8 mouse cellular contexts compared by ENCODE assay signal in genomic region chr4:148871751-148872334, GRCm38 (mm10).
DNase-seq lines count a peak whose midpoint lies in the region; ATAC-seq and TF ChIP-seq lines count a peak whose summit lies in the region.

No protein-coding gene starts in this region.

- TF ChIP-seq POLR2A in lung, adult 2 months (IDR thresholded peaks at IDR 0.05; ENCODE audit: borderline replicate concordance, extremely low read depth, low read depth, low read length) = no peak

- H3K4me1 ChIP-seq in forebrain, embryonic 15.5 days = peaks cover 71% of the 10 kb centered on the region
- H3K4me1 ChIP-seq in hindbrain, embryonic 13.5 days (replicated peaks) = peaks cover 59% of the 10 kb centered on the region
- H3K4me1 ChIP-seq in lung, adult 2 months (ENCODE audit: control insufficient read depth, insufficient read depth, low read length) = peaks cover 29% of the 10 kb centered on the region

- WGBS in forebrain, embryonic 15.5 days = 9% methylated on average over 10 of the region's 10 CpGs
- 28% methylated on average over 10 of the region's 10 CpGs for WGBS in hindbrain, embryonic 13.5 days
- WGBS in lung, adult 2 months = 27% methylated on average over 10 of the region's 10 CpGs

- no peak overlapping the region for H3K9ac ChIP-seq in forebrain, embryonic 15.5 days (replicated peaks)
- H3K9ac ChIP-seq in hindbrain, embryonic 13.5 days = no peak overlapping the region

- no peaks in the 10 kb centered on the region for H3K9me3 ChIP-seq in forebrain, embryonic 15.5 days
- H3K9me3 ChIP-seq in hindbrain, embryonic 13.5 days = no peaks in the 10 kb centered on the region

- 0 out of 2 replicates have a peak overlapping the region, but pooled peaks have one; percentile 12 for H3K27ac ChIP-seq in forebrain, embryonic 15.5 days (replicated peaks)
- no peak overlapping the region for H3K27ac ChIP-seq in hindbrain, embryonic 13.5 days

- peak overlapping the region; percentile 5; the same call in 1 of the 2 replicates for H3K4me2 ChIP-seq in forebrain, embryonic 15.5 days (replicated peaks)
- H3K4me2 ChIP-seq in hindbrain, embryonic 13.5 days = no peak overlapping the region

- ATAC-seq in forebrain, embryonic 15.5 days (replicated peaks) = peak; percentile 79
- peak; percentile 44 for ATAC-seq in hindbrain, embryonic 13.5 days (ENCODE audit: low FRiP score)
- no peak for ATAC-seq in monocyte, adult 5-6 weeks (replicated peaks; ENCODE audit: insufficient number of reproducible peaks, low FRiP score, low TSS enrichment, poor library complexity, severe bottlenecking)

- no peak for TF ChIP-seq CTCF in lung, adult 2 months (IDR thresholded peaks at IDR 0.05; ENCODE audit: insufficient read depth, low read length)

- no peak overlapping the region for H3K4me3 ChIP-seq in forebrain, embryonic 15.5 days
- H3K4me3 ChIP-seq in hindbrain, embryonic 13.5 days = no peak overlapping the region
- H3K4me3 ChIP-seq in lung, adult 2 months (replicated peaks; ENCODE audit: extremely low read depth, low read depth, low read length) = no peak overlapping the region

- no peaks in the 10 kb centered on the region for H3K36me3 ChIP-seq in forebrain, embryonic 15.5 days
- no peaks in the 10 kb centered on the region for H3K36me3 ChIP-seq in hindbrain, embryonic 13.5 days

- peaks cover 21% of the 10 kb centered on the region for H3K27me3 ChIP-seq in forebrain, embryonic 15.5 days
- peaks cover 84% of the 10 kb centered on the region for H3K27me3 ChIP-seq in hindbrain, embryonic 13.5 days

- DNase-seq in kidney, adult 11 months = peak; percentile 54
- no peak for DNase-seq in kidney, postnatal 10 days
- DNase-seq in cerebellum, adult 18-20 months = peak; percentile 80 to 85
- DNase-seq in lung, adult 2 months = peak; percentile 49
- DNase-seq in telencephalon, adult 2 months (ENCODE audit: low read depth, low spot score) = peak; percentile 67
